Mouse (Mus musculus): ENCODE data around the gene Ostc. TPM values are rescaled to one million over a fixed set of nuclear protein-coding genes. Genes with fewer than 3 reads are reported as not detected.

Ostc gene
- polyA plus RNA-seq, 1 experiment from 2014 or later = 330 TPM

DNA sequence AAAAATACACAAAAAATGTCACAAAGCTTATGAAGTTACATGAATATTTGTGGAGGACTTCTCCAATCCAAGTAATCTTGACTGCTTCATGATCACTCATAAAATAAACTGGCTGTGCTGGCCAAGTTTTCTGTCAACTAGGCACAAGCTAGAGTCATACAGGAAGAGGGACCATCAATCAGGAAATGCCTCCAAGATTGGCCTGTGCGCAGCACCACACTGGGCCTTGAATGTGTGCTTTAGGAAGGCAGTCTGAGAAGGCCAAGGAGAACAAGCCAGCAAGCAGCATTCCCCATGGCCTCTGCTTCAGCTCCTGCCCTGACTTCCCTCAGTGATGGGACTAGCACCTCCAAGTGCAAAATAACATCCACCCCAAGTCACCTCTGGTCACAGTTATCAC lies 17.8 kb upstream of the Ostc start:
- Histone ChIP-seq H3K27me3 (ENCODE audit: poor library complexity, severe bottlenecking) (no peaks in the 10 kb centered on the region), H3K9me3 (no peaks in the 10 kb centered on the region), H3K27ac (no peak overlapping the region), H3K36me3 (replicated peaks) (peaks cover 67% of the 10 kb centered on the region), H3K4me1 (peaks cover 31% of the 10 kb centered on the region), H3K4me3 (no peak overlapping the region)
- 94% methylated on average over 1 of the region's 1 CpGs for WGBS
- DNase-seq (ENCODE audit: extremely low spot score, low spot score) = no peak

GRCm38 (mm10) chr3:130725718-130726117 lies 16.5 kb upstream of the Ostc start:
- Histone ChIP-seq H3K9me3 (no peaks in the 10 kb centered on the region), H3K4me3 (no peak overlapping the region), H3K27me3 (ENCODE audit: poor library complexity, severe bottlenecking) (no peaks in the 10 kb centered on the region), H3K4me1 (peaks cover 26% of the 10 kb centered on the region), H3K27ac (no peak overlapping the region), H3K36me3 (replicated peaks) (peaks cover 67% of the 10 kb centered on the region)
- 82% methylated on average over 2 of the region's 2 CpGs for WGBS
- DNase-seq (ENCODE audit: extremely low spot score, low spot score) = no peak

DNA sequence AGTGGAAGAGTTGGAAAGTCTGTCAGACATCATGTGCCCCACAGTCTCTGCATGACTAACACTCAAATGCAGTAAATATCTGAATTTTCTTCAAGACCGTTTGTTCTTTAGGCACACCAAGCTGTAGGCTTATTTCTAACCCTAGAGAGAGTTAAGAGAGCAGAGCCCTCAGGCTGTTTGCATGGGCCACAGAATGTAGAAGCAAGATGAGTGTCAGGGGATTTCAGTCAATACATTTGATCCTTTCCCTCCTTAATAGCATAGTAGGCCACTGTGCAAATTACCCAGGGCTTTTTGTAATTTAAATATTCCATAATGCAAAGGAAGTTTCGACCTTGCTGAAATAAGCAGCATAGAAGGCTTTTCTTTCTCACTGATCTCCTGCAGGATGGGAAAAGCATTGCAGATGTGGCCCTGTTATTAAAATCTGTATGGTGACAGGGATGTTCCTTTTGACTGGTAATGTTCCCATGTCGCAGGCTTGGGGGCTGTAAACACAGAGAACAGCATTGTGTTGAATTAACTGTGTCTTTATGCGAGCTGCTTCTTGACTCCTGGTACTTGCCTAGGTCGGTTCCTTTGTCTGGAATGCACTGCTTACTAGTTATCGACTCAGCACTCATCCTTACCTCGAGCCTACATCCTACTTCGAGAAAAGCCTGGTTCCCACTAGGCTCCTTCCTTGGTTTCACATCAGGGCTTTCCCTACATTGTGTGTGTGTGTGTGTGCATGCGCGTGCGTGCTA lies 13.7 kb upstream of the Ostc start:
- no peaks in the 10 kb centered on the region for H3K27me3 ChIP-seq (ENCODE audit: poor library complexity, severe bottlenecking)
- H3K4me3 ChIP-seq = no peak overlapping the region
- H3K27ac ChIP-seq = no peak overlapping the region
- DNase-seq (ENCODE audit: extremely low spot score, low spot score) = no peak
- peaks cover 53% of the 10 kb centered on the region for H3K36me3 ChIP-seq (replicated peaks)
- WGBS = 83% methylated on average over 11 of the region's 11 CpGs
- no peaks in the 10 kb centered on the region for H3K9me3 ChIP-seq
- H3K4me1 ChIP-seq = peaks cover 9% of the 10 kb centered on the region

- WGBS = 91% methylated on average over 4 of the region's 4 CpGs
- no peak overlapping the region for H3K27ac ChIP-seq
- no peak overlapping the region for H3K4me3 ChIP-seq
- no peaks in the 10 kb centered on the region for H3K27me3 ChIP-seq (ENCODE audit: poor library complexity, severe bottlenecking)
- H3K9me3 ChIP-seq = no peaks in the 10 kb centered on the region
- peaks cover 3% of the 10 kb centered on the region; the same call in 1 of the 2 replicates for H3K4me1 ChIP-seq
- H3K36me3 ChIP-seq (replicated peaks) = peaks cover 26% of the 10 kb centered on the region
- DNase-seq (ENCODE audit: extremely low spot score, low spot score) = no peak
These were observed 11.0 kb upstream of the Ostc start for GRCm38 (mm10) chr3:130720225-130720624.

GRCm38 (mm10) chr3:130718871-130719270 lies 9.6 kb upstream of the Ostc start:
- peaks cover 12% of the 10 kb centered on the region; the same call in 1 of the 2 replicates for H3K36me3 ChIP-seq (replicated peaks)
- H3K4me1 ChIP-seq = peaks cover 3% of the 10 kb centered on the region; the same call in 1 of the 2 replicates
- H3K27me3 ChIP-seq (ENCODE audit: poor library complexity, severe bottlenecking) = no peaks in the 10 kb centered on the region
- no peak for DNase-seq (ENCODE audit: extremely low spot score, low spot score)
- 92% methylated on average over 4 of the region's 4 CpGs for WGBS
- no peak overlapping the region for H3K4me3 ChIP-seq
- H3K27ac ChIP-seq = no peak overlapping the region
- no peaks in the 10 kb centered on the region for H3K9me3 ChIP-seq

- Histone ChIP-seq H3K4me3 (no peak overlapping the region), H3K9me3 (no peaks in the 10 kb centered on the region), H3K36me3 (replicated peaks) (no peaks in the 10 kb centered on the region), H3K27me3 (ENCODE audit: poor library complexity, severe bottlenecking) (no peaks in the 10 kb centered on the region), H3K27ac (no peak overlapping the region), H3K4me1 (no peaks in the 10 kb centered on the region)
- DNase-seq (ENCODE audit: extremely low spot score, low spot score) = no peak
- 88% methylated on average over 7 of the region's 7 CpGs for WGBS
These were observed 7.3 kb upstream of the Ostc start for GRCm38 (mm10) chr3:130716555-130716954.

DNA sequence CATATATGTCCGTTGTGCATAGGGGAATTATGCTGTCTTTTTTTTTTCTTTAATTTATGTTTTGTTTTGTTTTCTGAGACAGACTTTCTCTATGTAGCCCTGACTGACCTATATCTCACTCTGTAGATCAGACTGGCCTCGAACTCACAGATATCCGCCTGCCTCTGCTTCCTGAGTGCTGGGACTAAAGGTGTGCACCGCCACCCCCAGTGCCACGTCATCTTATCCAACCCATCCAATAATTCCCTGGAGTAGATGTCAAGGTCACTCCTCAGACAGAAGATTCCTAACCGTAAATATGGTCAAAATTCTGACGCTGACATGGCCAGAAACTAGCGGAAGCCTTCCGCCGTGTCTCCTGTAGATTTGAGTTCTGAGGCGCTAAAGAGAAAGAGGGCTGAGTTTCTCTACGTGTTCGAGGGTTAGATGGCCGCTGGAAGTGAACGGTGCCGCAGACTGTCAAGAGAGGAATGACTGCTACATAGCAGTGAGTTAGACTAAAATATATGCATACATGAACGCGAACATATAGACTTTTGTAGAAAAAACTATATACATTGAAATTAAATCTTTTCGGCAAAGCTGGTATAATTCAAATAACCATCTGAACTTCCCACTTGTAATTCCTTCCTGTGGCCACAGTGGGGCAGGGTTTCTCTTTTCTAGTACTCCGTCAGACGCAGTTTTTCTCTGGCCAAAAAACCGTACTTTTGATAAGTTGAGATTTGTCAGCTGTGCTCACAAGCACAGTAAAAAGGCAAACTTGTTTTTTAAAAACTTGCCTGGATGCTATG lies 5.7 kb upstream of the Ostc start:
- H3K27ac ChIP-seq = no peak overlapping the region
- peak overlapping the region; percentile 45 for H3K4me3 ChIP-seq
- H3K36me3 ChIP-seq (replicated peaks) = no peaks in the 10 kb centered on the region
- WGBS = 23% methylated on average over 22 of the region's 22 CpGs
- H3K4me1 ChIP-seq = peaks cover 3% of the 10 kb centered on the region
- no peaks in the 10 kb centered on the region for H3K27me3 ChIP-seq (ENCODE audit: poor library complexity, severe bottlenecking)
- no peaks in the 10 kb centered on the region for H3K9me3 ChIP-seq
- DNase-seq (ENCODE audit: extremely low spot score, low spot score) = peak; percentile 51

- Histone ChIP-seq H3K36me3 (replicated peaks) (no peaks in the 10 kb centered on the region), H3K9me3 (no peaks in the 10 kb centered on the region), H3K27ac (no peak overlapping the region), H3K4me3 (no peak overlapping the region), H3K4me1 (peaks cover 13% of the 10 kb centered on the region), H3K27me3 (ENCODE audit: poor library complexity, severe bottlenecking) (no peaks in the 10 kb centered on the region)
- 79% methylated on average over 6 of the region's 6 CpGs for WGBS
- no peak for DNase-seq (ENCODE audit: extremely low spot score, low spot score)
These were observed 3.6 kb upstream of the Ostc start for GRCm38 (mm10) chr3:130712891-130713290.

DNA sequence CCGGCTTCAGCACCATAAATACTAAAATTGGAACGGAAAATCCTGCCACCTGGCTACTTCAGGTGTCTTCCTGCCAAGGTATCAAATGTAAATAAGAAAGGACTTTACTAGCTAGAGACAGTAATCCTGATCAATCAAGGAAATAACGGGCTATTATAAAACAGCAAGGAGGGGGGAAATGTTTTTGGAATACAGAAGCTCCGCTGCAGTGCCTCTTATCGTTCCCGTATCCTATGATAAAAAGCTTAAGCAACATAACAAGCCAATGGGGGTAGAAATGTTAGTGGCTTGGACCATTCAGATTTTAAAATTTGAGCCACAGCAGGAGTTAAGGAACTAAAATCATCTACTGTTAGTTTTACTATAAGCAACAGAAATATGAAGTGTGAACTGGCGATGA lies 859 bp upstream of the Ostc start:
- 61% methylated on average over 7 of the region's 7 CpGs for WGBS
- Histone ChIP-seq H3K9me3 (no peaks in the 10 kb centered on the region), H3K36me3 (replicated peaks) (peaks cover 18% of the 10 kb centered on the region), H3K4me3 (peak overlapping the region; percentile 69), H3K27ac (peak overlapping the region; percentile 94), H3K27me3 (ENCODE audit: poor library complexity, severe bottlenecking) (no peaks in the 10 kb centered on the region), H3K4me1 (peaks cover 25% of the 10 kb centered on the region)
- DNase-seq (ENCODE audit: extremely low spot score, low spot score) = no peak

- DNase-seq (ENCODE audit: extremely low spot score, low spot score) = no peak
- Histone ChIP-seq H3K27ac (peak overlapping the region; percentile 94), H3K9me3 (no peaks in the 10 kb centered on the region), H3K4me1 (peaks cover 25% of the 10 kb centered on the region), H3K4me3 (peak overlapping the region; percentile 69), H3K27me3 (ENCODE audit: poor library complexity, severe bottlenecking) (no peaks in the 10 kb centered on the region), H3K36me3 (replicated peaks) (peaks cover 33% of the 10 kb centered on the region)
- WGBS = 2% methylated on average over 5 of the region's 5 CpGs
These were observed 715 bp downstream of the Ostc start for GRCm38 (mm10) chr3:130708529-130708928.

- no peaks in the 10 kb centered on the region for H3K9me3 ChIP-seq
- DNase-seq (ENCODE audit: extremely low spot score, low spot score) = no peak
- WGBS = 93% methylated on average over 6 of the region's 6 CpGs
- H3K27ac ChIP-seq = no peak overlapping the region
- H3K36me3 ChIP-seq (replicated peaks) = peaks cover 94% of the 10 kb centered on the region
- H3K4me1 ChIP-seq = peaks cover 6% of the 10 kb centered on the region
- H3K27me3 ChIP-seq (ENCODE audit: poor library complexity, severe bottlenecking) = no peaks in the 10 kb centered on the region
- no peak overlapping the region for H3K4me3 ChIP-seq
These were observed 7.0 kb downstream of the Ostc start for GRCm38 (mm10) chr3:130702289-130702688.

GRCm38 (mm10) chr3:130697622-130698021 lies 11.6 kb downstream of the Ostc start:
- Histone ChIP-seq H3K27me3 (ENCODE audit: poor library complexity, severe bottlenecking) (no peaks in the 10 kb centered on the region), H3K27ac (no peak overlapping the region), H3K9me3 (no peaks in the 10 kb centered on the region), H3K4me3 (no peak overlapping the region), H3K4me1 (no peaks in the 10 kb centered on the region), H3K36me3 (replicated peaks) (peaks cover 84% of the 10 kb centered on the region)
- 89% methylated on average over 4 of the region's 4 CpGs for WGBS
- no peak for DNase-seq (ENCODE audit: extremely low spot score, low spot score)

DNA sequence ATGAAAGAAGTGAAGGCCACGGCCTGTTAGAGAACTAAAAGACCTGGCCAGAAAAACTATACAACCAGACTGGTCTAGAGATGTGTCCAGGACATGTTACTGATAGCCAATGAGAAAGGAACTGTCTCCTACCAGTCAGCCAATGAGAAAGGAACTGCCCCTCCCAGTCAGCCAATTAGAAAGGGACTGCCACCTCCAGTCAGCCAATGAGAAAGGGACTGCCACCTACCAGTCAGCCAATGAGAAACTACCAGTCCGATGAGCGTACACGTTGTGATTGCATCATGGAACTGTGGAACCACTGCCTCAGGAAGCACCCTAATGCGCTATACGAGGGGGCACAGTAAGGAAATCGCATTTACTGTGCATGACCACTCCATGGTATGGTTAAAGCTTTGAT lies 14.5 kb downstream of the Ostc start:
- Histone ChIP-seq H3K27ac (no peak overlapping the region), H3K36me3 (replicated peaks) (peaks cover 55% of the 10 kb centered on the region), H3K9me3 (no peaks in the 10 kb centered on the region), H3K4me1 (peaks cover 8% of the 10 kb centered on the region), H3K4me3 (no peak overlapping the region), H3K27me3 (ENCODE audit: poor library complexity, severe bottlenecking) (no peaks in the 10 kb centered on the region)
- 94% methylated on average over 7 of the region's 7 CpGs for WGBS
- DNase-seq (ENCODE audit: extremely low spot score, low spot score) = no peak

Measured in forebrain, embryonic 10.5 days (tissue).